Mouse (Mus musculus) spleen, adult 2 months (tissue): Measurements from ENCODE around the gene Fbxl3. TPM values are rescaled to one million over a fixed set of nuclear protein-coding genes. Genes with fewer than 3 reads are reported as not detected.

ENCODE experiments used
- DNase-seq, 2 experiments: peaks; one replicate each; pipeline versions ENCODE4 v3.0.0 to v3.0.0-alpha.2; 2012 to 2021; ENCODE audit warnings: low spot score in 2 of 2, low read depth in 1 of 2
- H3K27ac ChIP-seq: fragments of 200-500 bp; 2 replicates; pipeline ENCODE4 v1.5.1; 2012; ENCODE audit warnings: low read length, inconsistent platforms; ENCODE audit not compliant: insufficient read depth
- H3K27me3 ChIP-seq: fragments of 200-500 bp; 2 replicates; pipeline ENCODE4 v1.6.1; 2012; ENCODE audit warnings: mild to moderate bottlenecking, moderate library complexity, low read length, inconsistent platforms; ENCODE audit not compliant: control insufficient read depth, insufficient read depth
- H3K36me3 ChIP-seq: fragments of 200-500 bp; 2 replicates; pipeline ENCODE4 v1.6.1; 2012; ENCODE audit warnings: mild to moderate bottlenecking, low read length, inconsistent platforms; ENCODE audit not compliant: control insufficient read depth, insufficient read depth
- H3K4me1 ChIP-seq: fragments of 200-500 bp; 2 replicates; pipeline ENCODE4 v1.6.1; 2011; ENCODE audit warnings: inconsistent platforms; ENCODE audit not compliant: control insufficient read depth, insufficient read depth, insufficient read length
- H3K4me3 ChIP-seq: fragments of 200-500 bp; 2 replicates; pipeline ENCODE4 v1.5.1; 2011; ENCODE audit warnings: mild to moderate bottlenecking, inconsistent platforms; ENCODE audit not compliant: insufficient read depth, insufficient read length; ENCODE audit errors: extremely low read depth
- CTCF ChIP-seq: fragments of 200-500 bp; IDR thresholded peaks from 2 replicates; pipeline ENCODE4 v1.5.1; 2011; ENCODE audit warnings: mild to moderate bottlenecking, inconsistent platforms; ENCODE audit not compliant: insufficient read depth, insufficient read length, insufficient replicate concordance; ENCODE audit errors: extremely low read depth
- POLR2A ChIP-seq: fragments of 200-500 bp; IDR thresholded peaks from 2 replicates; pipeline ENCODE4 v1.6.1; 2011; ENCODE audit warnings: low read depth, low read length, inconsistent platforms
- WGBS: fragments of 180-500 bp; shearing (Covaris S2); methylation state at CpG from one replicate; pipeline ENCODE4 v1.1.7; 2018; 5-methylcytosine and 5-hydroxymethylcytosine counted together
- polyA plus RNA-seq: library from polyadenylated mRNA; depleted of rRNA; stranded (reverse); fragments of >200 nt; gene quantifications from 2 replicates; pipeline ENCODE4 v1.2.3, GENCODE M21; 2012

Fbxl3 gene
- polyA plus RNA-seq, 1 experiment: 49.5 TPM

DNA sequence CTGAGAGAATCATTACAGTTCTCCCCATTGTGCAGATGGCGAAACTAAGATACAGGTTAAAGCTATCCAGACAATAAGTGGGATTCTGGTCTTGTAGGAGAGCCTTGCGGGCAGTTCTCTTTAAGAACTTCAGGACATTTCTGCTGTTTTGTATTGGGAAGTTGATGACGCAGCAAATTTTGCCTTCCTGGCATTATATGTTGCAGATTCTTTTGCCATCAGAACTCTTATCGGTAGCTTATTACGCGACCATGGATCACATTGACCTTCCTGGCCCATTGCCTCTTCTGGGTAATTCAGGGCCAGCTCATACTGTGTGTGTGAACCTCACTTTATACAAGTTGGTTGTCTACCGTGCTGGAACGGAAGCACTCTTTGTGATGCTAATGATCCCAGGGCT lies 25.5 kb downstream of the Fbxl3 start:
- Histone ChIP-seq H3K36me3 (peaks cover 18% of the 10 kb centered on the region), H3K27me3 (no peaks in the 10 kb centered on the region), H3K4me3 (no peak overlapping the region), H3K4me1 (no peaks in the 10 kb centered on the region; the same call in 1 of the 2 replicates), H3K27ac (no peak overlapping the region)
- TF ChIP-seq CTCF: no peak
- no peak for TF ChIP-seq POLR2A
- no peak for DNase-seq
- WGBS: 96% methylated on average over 8 of the region's 8 CpGs

DNA sequence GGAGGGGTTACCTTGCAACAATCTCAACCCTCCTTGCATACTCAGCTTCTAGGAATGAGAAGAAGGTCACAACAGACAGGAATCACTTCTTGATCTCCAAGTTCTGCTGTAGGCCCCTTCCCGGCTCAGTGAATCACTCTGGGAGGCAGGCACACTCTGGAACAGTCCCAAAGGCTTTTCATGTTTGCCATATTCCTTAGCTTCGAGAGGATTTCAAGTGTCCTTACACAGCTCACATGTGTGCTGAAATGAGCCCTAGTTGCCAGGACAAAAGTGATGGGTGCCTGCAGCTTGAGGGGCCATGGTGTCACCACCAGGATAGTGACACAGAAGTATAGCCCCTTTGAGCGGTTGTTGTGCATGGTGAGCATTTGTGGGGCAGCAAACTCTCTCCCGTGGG lies 26.6 kb downstream of the Fbxl3 start:
- peaks cover 16% of the 10 kb centered on the region for H3K36me3 ChIP-seq
- WGBS: 90% methylated on average over 4 of the region's 4 CpGs
- no peaks in the 10 kb centered on the region for H3K27me3 ChIP-seq
- no peaks in the 10 kb centered on the region; the same call in 1 of the 2 replicates for H3K4me1 ChIP-seq
- TF ChIP-seq CTCF (no peak), POLR2A (no peak)
- H3K4me3 ChIP-seq: no peak overlapping the region
- DNase-seq: no peak
- H3K27ac ChIP-seq: no peak overlapping the region

DNA sequence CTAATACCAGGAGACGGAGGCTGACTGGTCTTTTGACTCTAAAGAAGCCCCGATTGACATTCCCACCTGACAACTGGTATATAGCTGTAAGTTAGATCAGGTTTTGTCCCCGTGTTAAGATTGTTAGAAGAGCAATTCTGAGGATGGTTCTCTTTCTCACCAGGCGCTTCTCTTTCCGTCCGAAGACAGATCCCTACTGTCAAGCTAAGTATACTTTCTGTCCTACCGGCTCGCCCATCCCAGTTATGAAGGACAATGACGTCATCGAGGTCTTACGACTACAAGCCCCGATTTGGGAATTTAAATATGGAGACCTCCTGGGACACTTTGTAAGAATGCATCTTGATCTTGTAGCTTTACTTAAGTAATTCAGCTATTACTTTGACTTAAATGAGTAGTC lies 27.9 kb downstream of the Fbxl3 start:
- H3K4me1 ChIP-seq: no peaks in the 10 kb centered on the region; the same call in 1 of the 2 replicates
- peaks cover 16% of the 10 kb centered on the region for H3K36me3 ChIP-seq
- WGBS: 93% methylated on average over 12 of the region's 12 CpGs
- no peaks in the 10 kb centered on the region for H3K27me3 ChIP-seq
- no peak for TF ChIP-seq POLR2A
- TF ChIP-seq CTCF: no peak
- DNase-seq: no peak
- H3K27ac ChIP-seq: no peak overlapping the region
- no peak overlapping the region for H3K4me3 ChIP-seq

DNA sequence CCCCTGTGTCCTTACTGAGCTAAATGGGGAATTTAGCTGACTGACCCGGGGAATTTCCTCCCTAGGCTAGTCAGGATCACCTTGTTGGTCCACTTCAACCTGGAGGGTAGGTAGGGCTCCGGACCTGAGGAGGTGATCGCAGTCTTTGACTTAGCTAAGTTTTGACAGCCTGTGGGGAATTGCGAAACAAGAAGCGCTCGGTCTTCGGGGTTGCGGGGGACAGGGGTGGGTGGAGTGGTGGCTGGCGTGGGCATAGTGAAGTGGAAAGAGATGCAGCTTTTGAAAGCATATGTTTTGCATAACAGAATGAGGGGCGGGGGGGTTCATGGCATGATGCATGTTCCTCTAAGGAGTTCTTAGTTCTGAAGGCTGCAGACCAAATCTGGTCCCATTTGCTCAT lies 28.6 kb downstream of the Fbxl3 start:
- Histone ChIP-seq H3K27me3 (no peaks in the 10 kb centered on the region), H3K4me1 (no peaks in the 10 kb centered on the region; the same call in 1 of the 2 replicates), H3K4me3 (peak overlapping the region; percentile 72), H3K27ac (peak overlapping the region; percentile 91), H3K36me3 (peaks cover 13% of the 10 kb centered on the region)
- DNase-seq: peak in 1 of 2 experiments; percentile 28
- 2% methylated on average over 10 of the region's 10 CpGs for WGBS
- no peak for TF ChIP-seq POLR2A
- no peak for TF ChIP-seq CTCF

DNA sequence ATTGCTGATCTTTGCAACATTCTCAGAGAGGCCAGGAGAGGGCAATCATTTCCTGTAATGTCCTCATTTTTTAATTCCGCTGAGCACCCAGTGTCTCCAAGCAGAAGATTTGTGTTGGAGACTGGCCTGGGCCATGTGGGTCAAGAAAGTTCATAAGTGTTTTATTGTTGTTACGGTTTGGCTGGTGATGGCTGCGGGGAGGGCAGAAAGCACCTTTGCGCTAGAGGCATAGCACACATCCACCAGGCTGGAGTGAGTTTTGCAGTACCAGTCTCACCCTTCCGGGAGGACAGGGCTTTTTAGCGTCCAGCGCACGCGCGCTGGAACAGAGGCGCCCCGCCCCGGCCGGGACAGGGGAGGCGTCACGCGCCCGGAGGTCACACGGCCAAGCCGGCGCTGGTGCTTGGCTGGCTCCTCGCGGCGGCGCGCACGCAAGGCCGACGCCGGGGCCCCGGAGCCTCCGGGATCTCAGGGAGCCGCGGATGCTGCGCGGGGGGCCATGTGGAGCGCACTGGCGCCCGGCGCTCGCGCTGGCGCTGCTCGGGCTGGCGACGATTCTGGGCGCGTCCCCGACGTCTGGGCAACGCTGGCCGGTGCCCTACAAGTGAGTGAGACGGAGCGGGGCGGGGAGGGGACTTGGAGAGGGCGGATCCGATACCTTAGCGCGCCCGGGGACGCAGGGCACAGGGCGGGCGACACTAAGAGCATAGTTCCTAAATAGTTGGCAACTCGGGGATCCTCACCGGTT lies 29.3 kb downstream of the Fbxl3 start, which contains the start of gene Cln5:
Gene Cln5 (plus strand): TSS at position 353 of the 748 bp plus-strand sequence.
- peak within 1 kb of the TSS; percentile 72 for H3K4me3 ChIP-seq
- peak within 1 kb of the TSS; percentile 91 for H3K27ac ChIP-seq
- peak; percentile 91 for TF ChIP-seq POLR2A
- TF ChIP-seq CTCF: no peak
- H3K4me1 ChIP-seq: no peaks in the 10 kb centered on the region; the same call in 1 of the 2 replicates
- WGBS: 1% methylated on average over 65 of the region's 65 CpGs
- H3K36me3 ChIP-seq: peaks cover 9% of the 10 kb centered on the region; the same call in 1 of the 2 replicates
- H3K27me3 ChIP-seq: no peaks in the 10 kb centered on the region
- peak; percentile 91 to 94 for DNase-seq

DNA sequence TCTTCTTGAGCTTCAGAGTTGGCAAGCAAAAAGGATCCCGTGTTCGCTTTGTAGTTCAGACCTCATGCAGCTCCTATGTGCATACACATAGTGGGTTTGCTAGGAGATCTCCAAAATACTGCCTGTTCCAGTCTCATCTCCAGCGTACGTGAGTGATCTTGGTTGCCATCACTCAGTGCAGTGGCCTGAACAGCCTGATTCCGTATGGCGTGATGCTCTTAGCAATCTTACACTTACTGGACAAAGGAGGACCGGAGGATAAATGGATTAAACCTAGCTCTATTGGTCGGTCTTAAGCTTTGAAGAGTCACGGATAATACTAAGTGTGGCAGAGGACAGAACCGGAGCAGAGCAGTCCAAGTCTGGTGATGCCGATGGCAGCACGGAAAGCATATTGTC lies 29.9 kb downstream of the Fbxl3 start:
- Histone ChIP-seq H3K4me3 (peak overlapping the region; percentile 51; the same call in 1 of the 2 replicates), H3K27me3 (no peaks in the 10 kb centered on the region), H3K36me3 (peaks cover 6% of the 10 kb centered on the region; the same call in 1 of the 2 replicates), H3K27ac (peak overlapping the region; percentile 89), H3K4me1 (no peaks in the 10 kb centered on the region; the same call in 1 of the 2 replicates)
- DNase-seq: no peak
- TF ChIP-seq CTCF (no peak), POLR2A (no peak)
- 26% methylated on average over 12 of the region's 12 CpGs for WGBS
